Mouse (Mus musculus): Measurements from ENCODE around the gene Cnp. TPM values are rescaled to one million over a fixed set of nuclear protein-coding genes. Genes with fewer than 3 reads are reported as not detected.
"Not testable (repeated sequence)": the region's sequence is repeated elsewhere in the genome, so short reads cannot be mapped to it uniquely, and the experiment has no call there.

Gene Cnp
- polyA plus RNA-seq, 1 experiment: 616 TPM

DNA sequence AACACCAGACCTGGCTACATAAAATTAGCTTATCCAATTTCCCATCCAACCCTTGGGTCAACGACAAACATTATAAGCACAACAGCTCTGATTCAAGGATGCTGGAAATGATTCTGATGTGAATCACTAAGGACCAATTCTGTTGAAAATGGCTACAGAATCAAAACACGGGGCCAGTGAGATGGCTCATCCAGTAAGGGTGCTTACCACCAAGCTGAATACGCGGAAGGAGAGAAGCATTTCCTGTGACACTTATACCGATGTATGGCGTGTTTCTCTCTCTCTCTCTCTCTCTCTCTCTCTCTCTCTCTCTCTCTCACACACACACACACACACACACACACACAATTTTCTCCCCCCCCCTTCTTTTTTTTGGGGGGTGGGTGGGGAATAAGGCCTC is 32.4 kb downstream of the Cnp start:
- no peak for DNase-seq
- no peak for TF ChIP-seq CTCF (IDR thresholded peaks at IDR 0.05; ENCODE audit: borderline replicate concordance, insufficient read depth, low read depth, low read length)

GRCm38 (mm10) chr11:100608796-100609195 is 34.1 kb downstream of the Cnp start:
- Histone ChIP-seq H3K27me3 (ENCODE audit: control insufficient read depth, insufficient read depth, low read length) (no peaks in the 10 kb centered on the region), H3K4me3 (replicated peaks; ENCODE audit: insufficient read depth, low read depth, low read length) (no peak overlapping the region), H3K4me1 (ENCODE audit: control insufficient read depth, insufficient read depth, low read length) (peaks cover 16% of the 10 kb centered on the region), H3K27ac (ENCODE audit: insufficient read depth, low read length) (no peak overlapping the region)
- 53% methylated on average over 4 of the region's 4 CpGs for WGBS
- no peak for TF ChIP-seq CTCF (IDR thresholded peaks at IDR 0.05; ENCODE audit: borderline replicate concordance, insufficient read depth, low read depth, low read length)
- no peak for TF ChIP-seq POLR2A (IDR thresholded peaks at IDR 0.05; ENCODE audit: borderline replicate concordance, insufficient read depth, low read length)
- DNase-seq: no peak

More for the DNA sequence above, 32.4 kb downstream of the Cnp start:
- 88% methylated on average over 6 of the region's 6 CpGs for WGBS
- Histone ChIP-seq H3K4me3 (replicated peaks; ENCODE audit: insufficient read depth, low read depth, low read length) (no peak overlapping the region), H3K27me3 (ENCODE audit: control insufficient read depth, insufficient read depth, low read length) (no peaks in the 10 kb centered on the region), H3K27ac (ENCODE audit: insufficient read depth, low read length) (no peak overlapping the region), H3K4me1 (ENCODE audit: control insufficient read depth, insufficient read depth, low read length) (peaks cover 19% of the 10 kb centered on the region)

GRCm38 (mm10) chr11:100609355-100609996 is 34.8 kb downstream of the Cnp start:
- WGBS: 60% methylated on average over 5 of the region's 5 CpGs
- no peak overlapping the region for H3K27ac ChIP-seq (ENCODE audit: insufficient read depth, low read length)
- TF ChIP-seq POLR2A (IDR thresholded peaks at IDR 0.05; ENCODE audit: borderline replicate concordance, insufficient read depth, low read length) (no peak), CTCF (IDR thresholded peaks at IDR 0.05; ENCODE audit: borderline replicate concordance, insufficient read depth, low read depth, low read length) (no peak)

DNA sequence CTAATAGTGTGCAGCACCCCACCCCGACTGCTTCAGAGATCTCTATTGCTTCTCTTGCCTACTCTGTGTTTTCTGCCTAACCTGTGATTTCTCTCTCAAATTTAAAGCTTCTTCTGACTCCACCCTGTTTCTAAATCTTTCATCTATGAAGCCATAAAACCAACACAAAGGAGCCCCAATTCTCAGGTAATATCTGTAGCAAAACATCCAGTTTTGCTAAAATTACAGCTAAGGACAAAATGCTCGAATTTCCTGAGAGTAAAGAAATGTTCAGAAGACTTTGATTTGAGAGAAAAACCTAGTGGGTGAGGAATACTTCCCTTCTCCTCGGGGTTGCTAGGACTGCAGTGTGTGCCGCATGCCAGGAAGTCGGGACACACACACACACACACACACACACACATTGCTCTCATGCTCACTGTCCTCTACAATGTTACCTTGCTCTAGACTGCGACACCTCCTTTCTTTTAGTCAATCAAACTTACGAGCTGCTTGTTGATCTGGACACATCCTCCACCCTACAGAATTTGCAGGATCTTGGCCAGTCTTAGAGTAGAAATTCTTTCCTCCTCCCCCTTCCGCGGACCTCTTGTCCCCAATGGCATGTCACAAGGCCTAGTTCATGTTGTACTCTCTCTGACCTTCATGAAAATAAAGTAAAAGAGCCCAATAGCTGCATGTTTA is 35.4 kb downstream of the Cnp start:
- no peak for DNase-seq
- H3K27ac ChIP-seq (ENCODE audit: insufficient read depth, low read length): peak overlapping the region; percentile 65; the same call in 1 of the 2 replicates
- TF ChIP-seq POLR2A (IDR thresholded peaks at IDR 0.05; ENCODE audit: borderline replicate concordance, insufficient read depth, low read length) (no peak), CTCF (IDR thresholded peaks at IDR 0.05; ENCODE audit: borderline replicate concordance, insufficient read depth, low read depth, low read length) (no peak)
- 50% methylated on average over 9 of the region's 9 CpGs for WGBS
- no peak overlapping the region for H3K4me3 ChIP-seq (replicated peaks; ENCODE audit: insufficient read depth, low read depth, low read length)
- no peaks in the 10 kb centered on the region for H3K27me3 ChIP-seq (ENCODE audit: control insufficient read depth, insufficient read depth, low read length)
- peaks cover 11% of the 10 kb centered on the region for H3K4me1 ChIP-seq (ENCODE audit: control insufficient read depth, insufficient read depth, low read length)

More at GRCm38 (mm10) chr11:100609355-100609996, 34.8 kb downstream of the Cnp start:
- no peaks in the 10 kb centered on the region for H3K27me3 ChIP-seq (ENCODE audit: control insufficient read depth, insufficient read depth, low read length)
- H3K4me1 ChIP-seq (ENCODE audit: control insufficient read depth, insufficient read depth, low read length): peaks cover 14% of the 10 kb centered on the region
- no peak for DNase-seq
- H3K4me3 ChIP-seq (replicated peaks; ENCODE audit: insufficient read depth, low read depth, low read length): no peak overlapping the region

- no peak overlapping the region for H3K4me3 ChIP-seq (replicated peaks; ENCODE audit: insufficient read depth, low read depth, low read length)
- H3K27ac ChIP-seq (ENCODE audit: insufficient read depth, low read length): no peak overlapping the region
- H3K4me1 ChIP-seq (ENCODE audit: control insufficient read depth, insufficient read depth, low read length): peaks cover 6% of the 10 kb centered on the region
- 11% methylated on average over 6 of the region's 6 CpGs for WGBS
- TF ChIP-seq POLR2A (IDR thresholded peaks at IDR 0.05; ENCODE audit: borderline replicate concordance, insufficient read depth, low read length) (no peak), CTCF (IDR thresholded peaks at IDR 0.05; ENCODE audit: borderline replicate concordance, insufficient read depth, low read depth, low read length) (peak; percentile 63)
- no peaks in the 10 kb centered on the region for H3K27me3 ChIP-seq (ENCODE audit: control insufficient read depth, insufficient read depth, low read length)
- DNase-seq: peak; percentile 48 to 60
Measured at GRCm38 (mm10) chr11:100611627-100612026, 36.9 kb downstream of the Cnp start.

GRCm38 (mm10) chr11:100613241-100613640 is 38.5 kb downstream of the Cnp start:
- Histone ChIP-seq H3K4me1 (ENCODE audit: control insufficient read depth, insufficient read depth, low read length) (peaks cover 9% of the 10 kb centered on the region), H3K27me3 (ENCODE audit: control insufficient read depth, insufficient read depth, low read length) (no peaks in the 10 kb centered on the region), H3K27ac (ENCODE audit: insufficient read depth, low read length) (no peak overlapping the region), H3K4me3 (replicated peaks; ENCODE audit: insufficient read depth, low read depth, low read length) (no peak overlapping the region)
- TF ChIP-seq POLR2A (IDR thresholded peaks at IDR 0.05; ENCODE audit: borderline replicate concordance, insufficient read depth, low read length) (no peak), CTCF (IDR thresholded peaks at IDR 0.05; ENCODE audit: borderline replicate concordance, insufficient read depth, low read depth, low read length) (no peak)
- 59% methylated on average over 3 of the region's 3 CpGs for WGBS
- DNase-seq: no peak

DNA sequence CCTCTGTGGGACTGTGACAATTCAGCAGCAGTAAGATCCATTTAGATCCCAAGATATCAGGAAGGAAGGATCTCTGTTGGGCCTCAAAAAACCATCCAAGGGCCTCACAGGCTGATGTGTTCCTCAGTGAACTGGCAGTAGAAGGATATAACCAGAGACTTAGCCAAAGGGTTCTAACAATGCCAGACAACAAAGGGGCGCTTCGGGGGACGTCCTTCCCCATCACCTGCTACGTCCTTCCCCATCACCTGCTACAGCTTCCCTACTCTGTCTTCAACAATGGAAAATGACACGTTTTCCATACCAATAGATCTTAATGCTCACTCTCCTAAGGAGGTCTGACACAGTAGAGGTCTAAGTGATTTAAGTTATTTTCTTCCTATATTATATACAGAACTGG is 41.6 kb downstream of the Cnp start:
- no peak overlapping the region for H3K27ac ChIP-seq (ENCODE audit: insufficient read depth, low read length)
- DNase-seq: no peak
- 89% methylated on average over 5 of the region's 5 CpGs for WGBS

DNA sequence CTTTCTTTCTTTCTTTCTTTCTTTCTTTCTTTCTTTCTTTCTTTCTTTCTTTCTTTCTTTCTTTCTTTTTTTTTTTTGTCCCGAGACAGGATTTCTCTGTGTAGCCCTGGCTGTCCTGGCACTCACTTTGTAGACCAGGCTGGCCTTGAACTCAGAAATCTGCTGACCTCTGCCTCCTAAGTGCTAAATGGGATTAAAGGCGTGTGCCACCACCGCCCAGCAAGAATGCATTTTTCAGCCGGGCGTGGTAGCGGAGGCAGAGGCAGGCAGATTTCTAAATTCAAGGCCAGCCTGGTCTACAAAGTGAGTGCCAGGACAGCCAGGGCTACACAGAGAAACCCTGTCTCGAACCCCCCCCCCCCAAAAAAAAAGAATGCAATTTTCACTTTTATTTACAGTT is 42.1 kb downstream of the Cnp start:
- DNase-seq; H3K27ac ChIP-seq (ENCODE audit: insufficient read depth, low read length); H3K4me3 ChIP-seq (replicated peaks; ENCODE audit: insufficient read depth, low read depth, low read length); H3K27me3 ChIP-seq (ENCODE audit: control insufficient read depth, insufficient read depth, low read length); H3K4me1 ChIP-seq (ENCODE audit: control insufficient read depth, insufficient read depth, low read length): not testable (repeated sequence)
- 87% methylated on average over 7 of the region's 7 CpGs for WGBS

More for the DNA sequence above, 41.6 kb downstream of the Cnp start:
- TF ChIP-seq POLR2A (IDR thresholded peaks at IDR 0.05; ENCODE audit: borderline replicate concordance, insufficient read depth, low read length) (no peak), CTCF (IDR thresholded peaks at IDR 0.05; ENCODE audit: borderline replicate concordance, insufficient read depth, low read depth, low read length) (no peak)
- Histone ChIP-seq H3K27me3 (ENCODE audit: control insufficient read depth, insufficient read depth, low read length) (no peaks in the 10 kb centered on the region), H3K4me1 (ENCODE audit: control insufficient read depth, insufficient read depth, low read length) (peaks cover 6% of the 10 kb centered on the region; the same call in 1 of the 2 replicates), H3K4me3 (replicated peaks; ENCODE audit: insufficient read depth, low read depth, low read length) (no peak overlapping the region)

Measured in cerebellum, adult 2 months (tissue).